Mouse (Mus musculus): ENCODE measurements around the gene Sgsm2. TPM values are rescaled to one million over a fixed set of nuclear protein-coding genes. Genes with fewer than 3 reads are reported as not detected.

Gene Sgsm2
- total and polyA plus RNA-seq, 2 experiments from 2014 or later, result 2.3 to 11.7 TPM

DNA sequence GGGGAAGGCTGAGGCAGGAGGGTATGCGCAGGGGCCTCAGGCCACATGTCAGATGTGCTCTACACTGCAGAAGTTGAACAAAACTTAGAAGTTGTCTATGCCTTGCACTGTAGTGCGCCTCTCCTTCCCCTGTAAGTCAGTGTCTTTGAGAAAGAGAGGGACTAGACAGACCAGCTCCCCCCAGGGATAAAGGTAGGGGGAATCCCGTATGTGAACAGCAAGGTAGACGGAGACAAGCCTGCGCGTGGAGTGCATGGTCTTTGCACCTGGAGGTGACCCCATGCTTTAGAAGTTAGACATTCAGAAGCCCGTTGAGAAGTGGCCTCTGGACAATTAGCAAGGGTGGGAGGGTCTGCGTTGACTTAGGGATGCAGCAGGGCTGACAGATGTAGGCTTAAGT is 56.1 kb downstream of the Sgsm2 start:
- H3K27ac ChIP-seq (ENCODE audit: low read depth), result peak overlapping the region; percentile 63
- peaks cover 35% of the 10 kb centered on the region for H3K4me1 ChIP-seq (ENCODE audit: control insufficient read depth, insufficient read depth)
- DNase-seq (ENCODE audit: low spot score), result no peak
- 0 out of 2 replicates have a peak overlapping the region, but pooled peaks have one; percentile 10 for H3K9ac ChIP-seq (replicated peaks; ENCODE audit: low read depth, low read length)
- H3K4me2 ChIP-seq (ENCODE audit: low read depth, low read length), result no peak overlapping the region
- no peak for ATAC-seq (ENCODE audit: insufficient read depth, low read depth)
- TF ChIP-seq EP300 (IDR thresholded peaks at IDR 0.05; ENCODE audit: low read depth) (no peak), CTCF (IDR thresholded peaks at IDR 0.05; ENCODE audit: low read depth) (no peak)
- no peak overlapping the region for H3K4me3 ChIP-seq (ENCODE audit: low read depth, low read length)
- 86% methylated on average over 8 of the region's 8 CpGs for WGBS
- peaks cover 18% of the 10 kb centered on the region for H3K36me3 ChIP-seq (replicated peaks; ENCODE audit: control insufficient read depth, insufficient read depth, low read length)
- H3K27me3 ChIP-seq (ENCODE audit: control insufficient read depth, insufficient read depth, low read length), result no peaks in the 10 kb centered on the region
- peaks cover 3% of the 10 kb centered on the region; the same call in 1 of the 2 replicates for H3K9me3 ChIP-seq (replicated peaks; ENCODE audit: control insufficient read depth, low read length)

DNA sequence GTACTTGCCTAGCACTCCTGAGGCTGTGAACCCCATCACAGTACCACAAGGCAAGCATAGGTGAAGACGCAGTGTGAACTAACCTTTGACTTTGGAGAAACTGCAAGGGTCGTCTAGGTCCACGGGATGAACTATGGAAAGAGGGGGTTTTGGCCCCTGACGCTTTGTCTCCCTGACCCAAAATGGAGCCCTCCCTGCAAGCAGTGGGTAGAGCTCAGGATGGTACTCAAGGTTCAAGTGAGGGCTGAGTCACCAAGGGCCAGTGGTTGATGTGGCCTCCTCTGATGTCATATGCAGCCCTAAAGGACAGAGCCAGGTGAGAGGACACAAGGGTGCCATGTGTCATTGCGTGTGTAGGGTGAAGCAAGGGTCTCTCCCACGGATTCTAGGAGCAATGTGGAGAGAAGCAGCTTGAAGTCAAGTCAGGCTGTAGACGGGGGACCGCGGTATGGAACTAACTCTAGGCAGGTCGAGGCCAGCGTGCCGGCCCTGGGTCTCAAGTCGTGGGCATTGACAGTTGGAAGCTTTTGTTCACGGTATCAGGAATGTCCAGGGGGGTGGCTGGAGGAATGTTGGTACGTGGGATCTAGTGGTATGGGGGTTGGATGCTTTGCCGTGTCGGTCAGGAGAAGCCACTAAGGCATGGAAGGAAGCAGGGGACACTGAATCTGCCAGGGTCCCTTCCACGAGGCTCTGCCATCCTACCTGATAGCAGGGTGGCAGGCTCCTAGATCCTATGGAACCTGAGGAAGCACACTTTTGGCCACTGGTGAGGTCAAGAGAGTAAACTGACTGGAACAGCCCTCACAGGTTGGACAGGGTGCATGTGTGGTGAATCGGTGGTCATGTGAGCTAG is 56.8 kb downstream of the Sgsm2 start:
- Histone ChIP-seq H3K4me1 (ENCODE audit: control insufficient read depth, insufficient read depth) (peaks cover 38% of the 10 kb centered on the region), H3K9ac (replicated peaks; ENCODE audit: low read depth, low read length) (no peak overlapping the region), H3K9me3 (replicated peaks; ENCODE audit: control insufficient read depth, low read length) (no peaks in the 10 kb centered on the region), H3K36me3 (replicated peaks; ENCODE audit: control insufficient read depth, insufficient read depth, low read length) (peaks cover 18% of the 10 kb centered on the region), H3K27me3 (ENCODE audit: control insufficient read depth, insufficient read depth, low read length) (no peaks in the 10 kb centered on the region), H3K27ac (ENCODE audit: low read depth) (0 out of 2 replicates have a peak overlapping the region, but pooled peaks have one; percentile 91), H3K4me2 (ENCODE audit: low read depth, low read length) (no peak overlapping the region), H3K4me3 (ENCODE audit: low read depth, low read length) (no peak overlapping the region)
- DNase-seq (ENCODE audit: low spot score), result no peak
- WGBS, result 86% methylated on average over 19 of the region's 19 CpGs
- ATAC-seq (ENCODE audit: insufficient read depth, low read depth), result no peak
- TF ChIP-seq CTCF (IDR thresholded peaks at IDR 0.05; ENCODE audit: low read depth), result no peak
- no peak for TF ChIP-seq EP300 (IDR thresholded peaks at IDR 0.05; ENCODE audit: low read depth)

DNA sequence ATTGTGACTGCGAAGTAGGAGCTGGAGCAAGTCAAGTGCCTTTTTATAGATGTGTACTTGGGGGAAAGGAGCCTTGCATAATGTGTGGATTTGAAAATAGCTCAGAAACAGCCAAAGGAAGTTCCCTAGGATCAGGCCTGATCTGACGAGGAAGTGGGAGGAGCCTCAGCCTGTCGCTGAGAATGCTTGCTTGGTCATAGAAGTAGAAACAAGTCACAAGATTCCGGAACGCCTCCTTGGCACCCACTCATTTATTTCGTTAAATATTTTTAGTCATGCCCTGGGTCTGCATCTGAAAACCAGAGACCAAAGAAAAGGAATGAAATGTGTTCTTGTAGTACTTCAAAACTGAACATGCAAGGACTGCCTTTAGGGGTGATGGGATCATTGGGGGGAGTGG is 57.9 kb downstream of the Sgsm2 start:
- H3K36me3 ChIP-seq (replicated peaks; ENCODE audit: control insufficient read depth, insufficient read depth, low read length), result peaks cover 16% of the 10 kb centered on the region
- H3K9me3 ChIP-seq (replicated peaks; ENCODE audit: control insufficient read depth, low read length), result no peaks in the 10 kb centered on the region
- peak overlapping the region; percentile 91 for H3K27ac ChIP-seq (ENCODE audit: low read depth)
- no peaks in the 10 kb centered on the region for H3K27me3 ChIP-seq (ENCODE audit: control insufficient read depth, insufficient read depth, low read length)
- TF ChIP-seq CTCF (IDR thresholded peaks at IDR 0.05; ENCODE audit: low read depth) (no peak), EP300 (IDR thresholded peaks at IDR 0.05; ENCODE audit: low read depth) (no peak)
- peak overlapping the region; percentile 69 for H3K4me2 ChIP-seq (ENCODE audit: low read depth, low read length)
- ATAC-seq (ENCODE audit: insufficient read depth, low read depth) (no peak), DNase-seq (ENCODE audit: low spot score) (peak; percentile 80)
- 22% methylated on average over 6 of the region's 6 CpGs for WGBS
- H3K4me1 ChIP-seq (ENCODE audit: control insufficient read depth, insufficient read depth), result peaks cover 50% of the 10 kb centered on the region
- peak overlapping the region; percentile 22; the same call in 1 of the 2 replicates for H3K9ac ChIP-seq (replicated peaks; ENCODE audit: low read depth, low read length)
- peak overlapping the region; percentile 67 for H3K4me3 ChIP-seq (ENCODE audit: low read depth, low read length)

DNA sequence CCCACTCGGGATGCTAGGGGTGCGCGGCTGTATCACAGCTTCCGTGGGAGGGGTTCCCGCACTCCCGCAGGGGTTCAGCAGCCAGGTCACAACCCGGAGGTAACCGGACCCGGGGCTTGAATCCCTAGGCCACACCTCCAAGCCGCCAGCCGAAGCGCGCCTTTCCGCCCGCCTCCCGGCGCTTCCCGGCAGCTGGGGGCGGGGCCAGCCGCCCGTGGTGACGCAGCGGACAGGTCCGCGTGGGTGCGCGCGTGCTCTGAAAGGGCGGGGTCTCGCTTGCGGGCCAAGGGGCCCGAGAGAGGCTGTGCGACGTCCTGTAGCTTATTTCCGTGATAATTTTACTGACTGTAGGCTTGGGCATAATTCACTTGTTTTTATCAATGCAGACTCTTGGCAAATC is 58.4 kb downstream of the Sgsm2 start:
- Histone ChIP-seq H3K27me3 (ENCODE audit: control insufficient read depth, insufficient read depth, low read length) (no peaks in the 10 kb centered on the region), H3K4me3 (ENCODE audit: low read depth, low read length) (peak overlapping the region; percentile 67), H3K4me2 (ENCODE audit: low read depth, low read length) (peak overlapping the region; percentile 69)

GRCm38 (mm10) chr11:74837694-74838431 is 59.0 kb downstream of the Sgsm2 start:
- no peaks in the 10 kb centered on the region for H3K27me3 ChIP-seq (ENCODE audit: control insufficient read depth, insufficient read depth, low read length)
- peak overlapping the region; percentile 91 for H3K27ac ChIP-seq (ENCODE audit: low read depth)
- H3K4me2 ChIP-seq (ENCODE audit: low read depth, low read length), result peak overlapping the region; percentile 69
- under 1% methylated on average over 54 of the region's 54 CpGs for WGBS
- peaks cover 54% of the 10 kb centered on the region for H3K4me1 ChIP-seq (ENCODE audit: control insufficient read depth, insufficient read depth)
- DNase-seq (ENCODE audit: low spot score) (peak; percentile 96), ATAC-seq (ENCODE audit: insufficient read depth, low read depth) (peak; percentile 82)
- no peaks in the 10 kb centered on the region for H3K9me3 ChIP-seq (replicated peaks; ENCODE audit: control insufficient read depth, low read length)
- TF ChIP-seq EP300 (IDR thresholded peaks at IDR 0.05; ENCODE audit: low read depth) (peak; percentile 61; the same call in 1 of the 2 replicates), CTCF (IDR thresholded peaks at IDR 0.05; ENCODE audit: low read depth) (peak; percentile 19; the same call in 1 of the 2 replicates)
- peak overlapping the region; percentile 66 for H3K9ac ChIP-seq (replicated peaks; ENCODE audit: low read depth, low read length)
- H3K4me3 ChIP-seq (ENCODE audit: low read depth, low read length), result peak overlapping the region; percentile 67
- peaks cover 11% of the 10 kb centered on the region for H3K36me3 ChIP-seq (replicated peaks; ENCODE audit: control insufficient read depth, insufficient read depth, low read length)

More for the DNA sequence above, 58.4 kb downstream of the Sgsm2 start:
- ATAC-seq (ENCODE audit: insufficient read depth, low read depth), result peak; percentile 82
- TF ChIP-seq CTCF (IDR thresholded peaks at IDR 0.05; ENCODE audit: low read depth) (no peak), EP300 (IDR thresholded peaks at IDR 0.05; ENCODE audit: low read depth) (peak; percentile 73; the same call in 1 of the 2 replicates)
- WGBS, result under 1% methylated on average over 30 of the region's 35 CpGs
- peak; percentile 97 for DNase-seq (ENCODE audit: low spot score)
- H3K9ac ChIP-seq (replicated peaks; ENCODE audit: low read depth, low read length), result peak overlapping the region; percentile 66
- peak overlapping the region; percentile 91 for H3K27ac ChIP-seq (ENCODE audit: low read depth)
- peaks cover 15% of the 10 kb centered on the region for H3K36me3 ChIP-seq (replicated peaks; ENCODE audit: control insufficient read depth, insufficient read depth, low read length)
- H3K4me1 ChIP-seq (ENCODE audit: control insufficient read depth, insufficient read depth), result peaks cover 54% of the 10 kb centered on the region
- H3K9me3 ChIP-seq (replicated peaks; ENCODE audit: control insufficient read depth, low read length), result no peaks in the 10 kb centered on the region

Data from heart, postnatal 0 days (tissue).